Mouse (Mus musculus) kidney, adult 9 months (tissue): ENCODE data around the gene Kcnj3.
"Not testable (repeated sequence)": the region's sequence is repeated elsewhere in the genome, so short reads cannot be mapped to it uniquely, and the experiment has no call there.

Source experiments
- DNase-seq: peaks from one replicate; pipeline ENCODE4 v3.0.0; 2022

Kcnj3 gene

DNA sequence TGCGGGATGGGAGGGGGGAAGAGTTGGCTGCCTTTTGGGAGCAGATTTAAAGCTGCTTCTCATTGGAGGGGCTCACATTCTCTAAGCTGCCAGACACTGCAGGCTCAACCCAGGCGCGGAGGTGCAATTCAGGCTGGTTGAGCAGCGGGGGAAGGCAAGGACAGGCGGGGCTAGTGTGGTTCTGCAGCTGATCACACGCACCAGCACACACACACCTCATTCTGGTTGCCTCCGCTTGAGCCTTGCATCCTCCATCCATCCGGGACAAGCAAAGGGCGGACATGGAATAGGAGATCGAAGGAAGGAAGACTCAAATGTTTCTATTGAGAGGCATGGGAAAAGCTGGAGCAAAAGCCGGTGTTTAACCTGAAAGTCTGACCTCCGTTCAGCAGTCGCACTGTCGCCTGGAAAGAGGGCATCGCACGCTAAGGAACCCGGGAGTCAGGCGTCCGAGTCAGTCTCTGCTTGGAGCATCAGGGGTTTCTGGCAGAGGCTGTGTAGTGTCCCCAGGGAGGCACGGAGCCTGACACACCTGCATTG is at the start of gene Kcnj3:
TSS of gene Kcnj3 (plus strand) at position 250 of the 540 bp plus-strand sequence.
- DNase-seq, result no peak

GRCm38 (mm10) chr2:55390330-55390989 is 45.3 kb upstream of the Kcnj3 start:
- no peak for DNase-seq

DNA sequence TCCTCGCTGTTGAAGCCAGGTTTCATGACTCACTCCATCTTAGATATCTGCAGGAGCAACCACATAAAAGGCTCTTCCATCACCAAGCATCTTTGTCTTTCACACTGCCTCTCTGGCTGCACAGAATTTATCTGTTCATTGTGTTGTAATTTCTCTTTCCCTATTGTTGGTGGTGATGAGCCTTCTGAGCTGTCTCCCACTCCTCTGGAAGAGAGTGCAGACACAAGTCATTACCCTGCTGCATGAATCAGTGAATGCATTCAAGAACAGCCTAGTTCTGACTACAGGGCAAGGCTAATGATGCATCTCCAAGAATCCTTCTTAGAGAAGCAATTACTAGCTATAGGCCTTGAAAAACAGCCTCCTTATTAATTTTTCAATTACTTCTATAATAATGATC is 30.5 kb upstream of the Kcnj3 start:
- no peak for DNase-seq

GRCm38 (mm10) chr2:55427633-55428032 is 8.1 kb upstream of the Kcnj3 start:
- no peak for DNase-seq

DNA sequence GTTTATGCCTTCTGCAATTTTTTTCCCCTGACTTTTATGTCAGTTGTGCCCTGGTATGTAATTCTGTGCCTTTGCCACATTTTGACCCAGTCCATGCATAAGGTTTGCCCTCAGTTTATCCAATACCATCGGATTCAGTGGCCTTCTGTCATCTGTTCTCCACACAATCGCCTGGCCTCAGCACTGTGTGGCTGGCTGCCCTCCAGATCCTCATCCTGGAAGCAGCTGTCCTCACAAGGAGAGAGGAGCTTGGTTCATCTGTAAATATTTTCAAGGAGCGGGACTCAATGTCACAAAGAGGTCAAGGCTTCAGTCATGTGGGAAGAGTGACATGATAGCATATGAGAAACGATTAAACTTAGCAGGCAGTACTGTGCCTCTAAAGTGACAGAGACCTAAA is 3.7 kb upstream of the Kcnj3 start:
- no peak for DNase-seq

GRCm38 (mm10) chr2:55436261-55437006 is 664 bp downstream of the Kcnj3 start:
- no peak for DNase-seq

DNA sequence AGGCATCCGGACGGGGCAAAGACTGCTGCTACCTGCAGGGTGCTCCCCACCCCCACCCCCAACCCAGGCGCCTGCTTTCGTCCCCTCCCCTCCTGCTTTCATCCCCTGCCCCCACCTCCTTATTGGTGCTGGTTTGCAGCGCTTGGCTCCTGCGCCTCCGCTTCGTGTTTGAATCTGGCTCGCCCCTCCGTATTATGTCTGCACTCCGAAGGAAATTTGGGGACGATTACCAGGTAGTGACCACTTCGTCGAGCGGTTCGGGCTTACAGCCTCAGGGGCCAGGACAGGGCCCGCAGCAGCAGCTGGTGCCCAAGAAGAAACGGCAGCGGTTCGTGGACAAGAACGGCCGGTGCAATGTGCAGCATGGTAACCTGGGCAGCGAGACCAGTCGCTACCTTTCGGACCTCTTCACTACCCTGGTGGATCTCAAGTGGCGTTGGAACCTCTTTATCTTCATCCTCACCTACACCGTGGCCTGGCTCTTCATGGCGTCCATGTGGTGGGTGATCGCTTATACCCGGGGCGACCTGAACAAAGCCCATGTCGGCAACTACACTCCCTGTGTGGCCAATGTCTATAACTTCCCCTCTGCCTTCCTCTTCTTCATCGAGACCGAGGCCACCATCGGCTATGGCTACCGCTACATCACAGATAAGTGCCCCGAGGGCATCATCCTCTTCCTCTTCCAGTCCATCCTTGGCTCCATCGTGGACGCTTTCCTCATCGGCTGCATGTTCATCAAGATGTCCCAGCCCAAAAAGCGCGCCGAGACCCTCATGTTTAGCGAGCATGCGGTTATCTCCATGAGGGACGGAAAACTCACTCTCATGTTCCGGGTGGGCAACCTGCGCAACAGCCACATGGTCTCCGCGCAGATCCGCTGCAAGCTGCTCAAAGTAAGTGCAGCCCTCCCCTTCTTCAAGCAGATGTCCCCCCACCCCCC is 1.5 kb downstream of the Kcnj3 start:
- no peak for DNase-seq

DNA sequence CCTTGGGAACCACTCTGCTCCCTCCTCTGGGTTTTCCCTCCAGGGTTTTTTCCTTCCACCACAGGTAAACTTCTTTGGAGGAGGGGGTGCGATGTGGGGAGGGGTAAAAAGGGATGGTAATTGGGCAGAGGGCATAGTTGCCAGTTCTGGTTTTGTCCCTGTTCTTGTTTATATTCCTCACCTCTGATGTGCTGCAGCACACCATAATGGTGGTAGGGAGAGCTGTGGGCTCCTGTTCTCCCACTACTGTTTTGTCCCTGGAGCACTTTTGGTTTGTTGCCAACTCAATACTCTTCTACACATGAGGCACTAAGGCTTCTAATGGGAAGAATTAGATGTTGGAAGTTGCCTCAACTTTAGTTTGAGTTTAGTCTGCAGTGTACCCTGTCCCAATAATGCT is 2.2 kb downstream of the Kcnj3 start:
- DNase-seq, result no peak

DNA sequence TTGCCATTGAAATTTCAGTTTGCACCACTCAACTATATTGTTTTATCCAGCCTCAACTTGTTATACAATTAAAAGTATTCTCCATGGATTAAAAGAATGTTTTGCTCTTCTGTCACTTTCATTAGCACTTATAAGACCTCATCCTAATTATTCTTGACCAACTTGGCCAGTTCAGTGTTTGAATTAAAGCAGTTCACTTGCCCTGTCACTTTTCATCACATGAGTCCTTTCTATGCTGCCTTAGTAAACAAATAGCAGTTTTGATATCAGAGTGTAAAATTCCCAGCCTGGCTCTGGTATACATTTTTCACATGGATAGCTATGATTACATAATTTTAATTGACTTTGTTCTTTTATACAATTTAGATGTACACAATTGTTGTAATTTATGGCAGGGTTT is 3.4 kb downstream of the Kcnj3 start:
- no peak for DNase-seq

GRCm38 (mm10) chr2:55442006-55442405 is 6.2 kb downstream of the Kcnj3 start:
- no peak for DNase-seq

DNA sequence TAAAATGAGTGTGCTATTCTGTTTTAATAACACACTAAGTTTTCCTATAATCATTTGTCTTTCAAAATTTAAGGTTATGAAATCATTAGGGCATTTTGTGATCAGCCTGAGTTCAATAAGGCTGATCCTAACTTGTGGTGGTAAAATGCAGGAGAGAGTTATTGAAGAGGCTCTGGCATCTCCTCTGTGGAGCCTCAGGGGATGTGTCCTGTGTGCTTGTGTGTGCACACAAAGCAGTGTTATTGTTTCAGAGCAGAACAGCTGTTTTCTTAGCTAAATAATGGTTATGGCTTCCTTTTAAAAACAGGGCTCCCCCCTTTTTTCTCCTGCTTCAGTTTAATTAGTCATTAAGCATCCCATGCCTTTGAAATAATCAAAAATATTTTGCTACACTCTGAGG is 11.5 kb downstream of the Kcnj3 start:
- no peak for DNase-seq

- DNase-seq, result no peak
These were observed 15.0 kb downstream of the Kcnj3 start for GRCm38 (mm10) chr2:55450774-55451173.

DNA sequence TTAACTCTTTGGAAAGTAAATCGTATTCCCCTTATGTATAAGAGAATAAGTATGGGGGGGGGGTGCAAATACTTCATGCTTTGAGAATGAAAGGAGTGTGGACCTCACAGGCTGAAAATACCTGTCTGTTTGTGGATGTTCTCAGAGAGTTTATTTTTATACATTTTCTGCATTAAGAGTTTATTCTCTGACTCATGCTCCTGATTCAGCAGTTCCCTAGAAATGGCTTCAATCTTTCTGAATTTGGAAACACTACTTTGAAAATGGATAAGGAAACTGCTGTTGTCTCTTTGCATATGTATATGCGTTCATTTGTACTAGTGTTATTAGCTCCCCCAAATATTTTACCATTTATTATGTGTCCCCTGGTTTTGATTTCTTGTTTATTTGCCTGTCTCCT is 23.4 kb downstream of the Kcnj3 start:
- no peak for DNase-seq

GRCm38 (mm10) chr2:55469141-55469540 is 33.4 kb downstream of the Kcnj3 start:
- no peak for DNase-seq

DNA sequence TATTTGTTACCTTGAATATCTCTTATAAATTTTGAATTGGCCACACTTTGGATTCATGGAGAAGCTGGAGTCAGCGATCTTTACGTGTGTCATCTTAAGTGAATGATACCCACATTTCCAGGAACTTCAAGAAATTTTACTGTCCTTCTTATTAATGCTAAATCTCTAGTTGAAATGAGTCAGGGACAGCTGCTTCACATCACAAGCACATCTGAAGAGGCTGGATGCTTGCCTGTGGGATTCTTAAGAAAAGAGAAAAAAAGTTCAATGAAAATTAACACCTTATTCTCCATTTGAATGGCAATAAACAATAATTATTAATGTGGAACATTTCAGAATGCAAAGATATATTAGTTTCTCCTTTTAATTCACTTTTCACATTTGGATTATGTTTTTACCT is 34.2 kb downstream of the Kcnj3 start:
- DNase-seq, result no peak

- DNase-seq, result no peak
These were observed 43.7 kb downstream of the Kcnj3 start for GRCm38 (mm10) chr2:55479511-55479910.

DNA sequence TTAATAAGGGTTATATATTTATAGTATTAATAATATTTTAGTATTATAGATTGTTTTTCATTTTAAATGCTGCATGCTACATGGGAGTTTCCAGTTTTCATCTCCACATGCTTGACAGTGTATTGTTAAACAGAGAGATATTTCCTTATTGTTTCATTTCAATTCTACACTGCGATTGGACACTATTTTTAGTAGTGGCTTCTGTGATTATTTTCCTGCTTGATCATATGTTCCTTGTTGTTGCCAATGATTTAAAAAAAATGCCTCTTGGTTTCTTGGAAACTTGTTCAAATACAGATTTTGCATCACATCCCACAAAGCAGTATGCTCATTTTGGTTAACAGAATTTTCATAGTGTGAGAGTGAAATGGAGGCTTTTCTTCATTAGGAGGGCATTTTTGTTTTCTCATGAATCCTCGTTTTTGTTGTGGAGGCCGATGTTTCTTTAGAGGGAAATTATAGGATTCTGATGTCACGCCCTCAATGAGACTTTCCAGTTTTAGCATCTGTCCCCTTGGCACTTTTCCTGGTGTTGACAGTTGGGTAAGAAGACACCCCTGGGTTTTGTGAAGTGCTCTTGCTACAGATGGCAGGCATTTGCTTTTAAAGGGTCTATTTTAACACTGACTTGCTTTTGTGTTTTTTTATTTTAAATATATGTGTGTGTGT is 44.3 kb downstream of the Kcnj3 start:
- DNase-seq, result no peak

DNA sequence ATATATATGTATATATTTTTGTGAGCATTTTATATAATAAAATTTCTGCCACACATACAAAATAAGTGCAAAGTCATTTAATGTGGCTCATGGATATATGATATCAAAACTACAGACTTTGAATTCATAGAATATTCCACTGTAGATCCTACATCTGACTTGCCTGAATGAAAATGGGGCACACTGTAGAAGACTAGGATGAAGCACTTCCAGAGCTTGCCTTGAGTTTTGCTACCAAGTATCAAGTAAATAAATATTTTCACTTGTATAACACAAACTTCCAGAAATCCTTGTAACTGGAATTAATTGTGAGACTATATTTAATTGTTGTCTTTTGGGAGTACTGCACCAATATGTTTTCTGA is 44.8 kb downstream of the Kcnj3 start:
- no peak for DNase-seq

- DNase-seq, result not testable (repeated sequence)
These were observed 49.8 kb downstream of the Kcnj3 start for GRCm38 (mm10) chr2:55485500-55486129.

DNA sequence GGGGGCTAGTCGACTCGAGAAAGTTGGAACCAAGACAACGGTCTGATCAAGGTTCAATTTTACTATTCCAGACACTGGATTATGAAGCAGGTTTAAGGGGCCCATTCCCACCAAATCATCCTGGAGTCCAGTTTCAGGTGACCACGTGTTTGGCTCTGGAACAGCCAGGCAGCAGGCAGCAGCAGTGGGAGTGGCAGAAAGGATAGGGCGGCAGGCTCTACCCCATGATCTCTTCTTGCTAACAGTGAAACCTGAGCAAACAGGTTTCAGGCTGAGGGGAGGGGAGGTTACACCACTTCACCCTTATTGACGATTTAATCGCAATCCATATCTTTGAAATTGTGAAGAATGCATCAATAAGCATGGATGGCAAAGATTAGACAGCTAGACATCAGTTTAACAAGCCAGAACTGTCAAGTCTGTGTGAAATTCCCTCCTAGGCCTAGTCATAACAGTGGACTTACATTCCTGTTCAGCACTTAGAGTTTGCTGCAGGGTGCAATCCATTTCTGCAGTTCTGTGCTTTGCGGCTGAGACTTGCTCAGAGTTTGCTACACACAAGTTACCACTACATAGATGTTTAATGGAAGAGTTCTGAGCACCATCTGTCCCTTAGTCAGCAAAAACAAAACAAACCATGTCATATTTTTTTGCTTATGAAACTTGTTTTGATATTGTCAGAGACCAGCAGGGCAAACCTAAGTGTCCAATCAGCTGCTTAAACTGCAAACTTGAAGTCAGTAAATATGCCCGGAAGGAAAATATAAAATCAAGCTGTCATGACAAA is 67.8 kb downstream of the Kcnj3 start:
- DNase-seq, result no peak

GRCm38 (mm10) chr2:55505712-55506111 is 69.9 kb downstream of the Kcnj3 start:
- no peak for DNase-seq
